Mouse (Mus musculus) hematopoietic stem cell, adult 5-6 weeks (primary cell): ENCODE results near the gene Gm5475. TPM values are rescaled to one million over a fixed set of nuclear protein-coding genes. Genes with fewer than 3 reads are reported as not detected.
A peak's percentile ranks its signal among the peaks of the same experiment; 100 is the strongest.
"Not testable (repeated sequence)": the region's sequence is repeated elsewhere in the genome, so short reads cannot be mapped to it uniquely, and the experiment has no call there.

Experiments used
- ATAC-seq, 2 experiments: fragments of 125-278 bp in 1 of 2; replicated peaks in 1 of 2; 2 replicates each; pipeline ENCODE4 v1.8.0; 2016 to 2017; ENCODE audit warnings: inconsistent platforms in 2 of 2, mild to moderate bottlenecking in 2 of 2, moderate number of reproducible peaks in 2 of 2, low read depth in 1 of 2, moderate TSS enrichment in 1 of 2; ENCODE audit not compliant: low FRiP score in 2 of 2, poor library complexity in 2 of 2, severe bottlenecking in 2 of 2, insufficient read depth in 1 of 2, low TSS enrichment in 1 of 2
- total RNA-seq: library from RNA; stranded (forward); fragments of 172-1452, 232-1000 nt; gene quantifications from 2 replicates; pipeline ENCODE4 v1.2.3, GENCODE M21; 2017

Gene Gm5475
- total RNA-seq, result not detected in 2 replicates

- ATAC-seq, result not testable (repeated sequence)
Observed at GRCm38 (mm10) chr15:100421758-100422197, at the start of gene Gm5475. Gm5475 (plus strand) TSS chr15:100422147.

- ATAC-seq, result no peak
Observed at GRCm38 (mm10) chr15:100375066-100375465, 46.9 kb upstream of the Gm5475 start.

- ATAC-seq, result peak; percentile 61 to 65
Observed at GRCm38 (mm10) chr15:100377847-100378505, 44.0 kb upstream of the Gm5475 start.

GRCm38 (mm10) chr15:100379658-100380057 is 42.3 kb upstream of the Gm5475 start:
- no peak for ATAC-seq

- ATAC-seq, result no peak
Observed at GRCm38 (mm10) chr15:100380104-100380503, 41.8 kb upstream of the Gm5475 start.

GRCm38 (mm10) chr15:100385705-100386104 is 36.2 kb upstream of the Gm5475 start:
- no peak for ATAC-seq

GRCm38 (mm10) chr15:100387544-100388223 is 34.3 kb upstream of the Gm5475 start:
- ATAC-seq, result peak in 1 of 2 experiments; percentile 8; a peak in 1 of 4 replicates

GRCm38 (mm10) chr15:100388224-100388835 is 33.6 kb upstream of the Gm5475 start:
- ATAC-seq, result peak; percentile 51 to 68

- 0 out of 4 replicates have a peak, but pooled peaks of 1 of the 2 experiments have one; percentile 6 for ATAC-seq
Observed at GRCm38 (mm10) chr15:100388886-100389285, 33.1 kb upstream of the Gm5475 start.

GRCm38 (mm10) chr15:100391066-100391465 is 30.9 kb upstream of the Gm5475 start:
- no peak for ATAC-seq

GRCm38 (mm10) chr15:100391599-100391998 is 30.3 kb upstream of the Gm5475 start:
- no peak for ATAC-seq

GRCm38 (mm10) chr15:100393016-100393415 is 28.9 kb upstream of the Gm5475 start:
- no peak for ATAC-seq

- ATAC-seq, result no peak
Observed at GRCm38 (mm10) chr15:100395561-100395960, 26.4 kb upstream of the Gm5475 start.

GRCm38 (mm10) chr15:100400592-100401250 is 21.2 kb upstream of the Gm5475 start:
- no peak for ATAC-seq

- no peak for ATAC-seq
Observed at GRCm38 (mm10) chr15:100401811-100402210, 20.1 kb upstream of the Gm5475 start.

- no peak for ATAC-seq
Observed at GRCm38 (mm10) chr15:100402347-100402746, 19.6 kb upstream of the Gm5475 start.

GRCm38 (mm10) chr15:100402798-100403197 is 19.1 kb upstream of the Gm5475 start:
- ATAC-seq, result no peak
